Mouse (Mus musculus): ENCODE measurements around the gene Tssc4. TPM values are rescaled to one million over a fixed set of nuclear protein-coding genes. Genes with fewer than 3 reads are reported as not detected.

Gene Tssc4
- polyA plus RNA-seq, 1 experiment from 2014 or later = 59.8 TPM

- H3K36me3 ChIP-seq (replicated peaks; ENCODE audit: control insufficient read depth, insufficient read depth, low read depth, low read length) = no peaks in the 10 kb centered on the region
- ATAC-seq (replicated peaks; ENCODE audit: insufficient number of reproducible peaks, low FRiP score, low TSS enrichment, low read depth) (no peak), DNase-seq (ENCODE audit: low spot score) (no peak)
- H3K27me3 ChIP-seq (ENCODE audit: control insufficient read depth, insufficient read depth, low read length) = no peaks in the 10 kb centered on the region
- no peak overlapping the region for H3K9ac ChIP-seq (replicated peaks; ENCODE audit: low read length)
- WGBS = 94% methylated on average over 3 of the region's 3 CpGs
- H3K4me1 ChIP-seq (ENCODE audit: control insufficient read depth, insufficient read depth, low read length) = peaks cover 3% of the 10 kb centered on the region; the same call in 1 of the 2 replicates
- H3K4me2 ChIP-seq (ENCODE audit: low read depth, low read length) = no peak overlapping the region
- H3K9me3 ChIP-seq (replicated peaks; ENCODE audit: control insufficient read depth, low read length) = no peaks in the 10 kb centered on the region
- H3K27ac ChIP-seq (replicated peaks; ENCODE audit: low read depth, low read length) = no peak overlapping the region
- no peak overlapping the region for H3K4me3 ChIP-seq (ENCODE audit: low read depth, low read length)
Observed at GRCm38 (mm10) chr7:143049841-143050816, 18.9 kb upstream of the Tssc4 start.

- Histone ChIP-seq H3K36me3 (replicated peaks; ENCODE audit: control insufficient read depth, insufficient read depth, low read depth, low read length) (no peaks in the 10 kb centered on the region), H3K9me3 (replicated peaks; ENCODE audit: control insufficient read depth, low read length) (no peaks in the 10 kb centered on the region), H3K27me3 (ENCODE audit: control insufficient read depth, insufficient read depth, low read length) (no peaks in the 10 kb centered on the region), H3K9ac (replicated peaks; ENCODE audit: low read length) (no peak overlapping the region), H3K4me1 (ENCODE audit: control insufficient read depth, insufficient read depth, low read length) (peaks cover 3% of the 10 kb centered on the region; the same call in 1 of the 2 replicates), H3K4me2 (ENCODE audit: low read depth, low read length) (no peak overlapping the region), H3K4me3 (ENCODE audit: low read depth, low read length) (no peak overlapping the region), H3K27ac (replicated peaks; ENCODE audit: low read depth, low read length) (no peak overlapping the region)
- DNase-seq (ENCODE audit: low spot score) (no peak), ATAC-seq (replicated peaks; ENCODE audit: insufficient number of reproducible peaks, low FRiP score, low TSS enrichment, low read depth) (no peak)
- WGBS = 55% methylated on average over 2 of the region's 2 CpGs
Observed at GRCm38 (mm10) chr7:143051316-143051715, 17.7 kb upstream of the Tssc4 start.

GRCm38 (mm10) chr7:143052626-143053007 lies 16.4 kb upstream of the Tssc4 start, which contains the start of gene Cd81:
TSS of gene Cd81 (plus strand) at chr7:143052739.
- H3K27me3 ChIP-seq (ENCODE audit: control insufficient read depth, insufficient read depth, low read length) = no peaks in the 10 kb centered on the region
- H3K4me1 ChIP-seq (ENCODE audit: control insufficient read depth, insufficient read depth, low read length) = peaks cover 3% of the 10 kb centered on the region; the same call in 1 of the 2 replicates
- peak; percentile 87 for DNase-seq (ENCODE audit: low spot score)
- no peaks in the 10 kb centered on the region for H3K9me3 ChIP-seq (replicated peaks; ENCODE audit: control insufficient read depth, low read length)
- H3K27ac ChIP-seq (replicated peaks; ENCODE audit: low read depth, low read length) = peak within 1 kb of the TSS; percentile 70
- H3K9ac ChIP-seq (replicated peaks; ENCODE audit: low read length) = peak within 1 kb of the TSS; percentile 92
- ATAC-seq (replicated peaks; ENCODE audit: insufficient number of reproducible peaks, low FRiP score, low TSS enrichment, low read depth) = peak; percentile 60
- H3K4me2 ChIP-seq (ENCODE audit: low read depth, low read length) = peak within 1 kb of the TSS; percentile 86
- no peaks in the 10 kb centered on the region for H3K36me3 ChIP-seq (replicated peaks; ENCODE audit: control insufficient read depth, insufficient read depth, low read depth, low read length)
- WGBS = 0% methylated on average over 34 of the region's 37 CpGs
- H3K4me3 ChIP-seq (ENCODE audit: low read depth, low read length) = peak within 1 kb of the TSS; percentile 91

DNA sequence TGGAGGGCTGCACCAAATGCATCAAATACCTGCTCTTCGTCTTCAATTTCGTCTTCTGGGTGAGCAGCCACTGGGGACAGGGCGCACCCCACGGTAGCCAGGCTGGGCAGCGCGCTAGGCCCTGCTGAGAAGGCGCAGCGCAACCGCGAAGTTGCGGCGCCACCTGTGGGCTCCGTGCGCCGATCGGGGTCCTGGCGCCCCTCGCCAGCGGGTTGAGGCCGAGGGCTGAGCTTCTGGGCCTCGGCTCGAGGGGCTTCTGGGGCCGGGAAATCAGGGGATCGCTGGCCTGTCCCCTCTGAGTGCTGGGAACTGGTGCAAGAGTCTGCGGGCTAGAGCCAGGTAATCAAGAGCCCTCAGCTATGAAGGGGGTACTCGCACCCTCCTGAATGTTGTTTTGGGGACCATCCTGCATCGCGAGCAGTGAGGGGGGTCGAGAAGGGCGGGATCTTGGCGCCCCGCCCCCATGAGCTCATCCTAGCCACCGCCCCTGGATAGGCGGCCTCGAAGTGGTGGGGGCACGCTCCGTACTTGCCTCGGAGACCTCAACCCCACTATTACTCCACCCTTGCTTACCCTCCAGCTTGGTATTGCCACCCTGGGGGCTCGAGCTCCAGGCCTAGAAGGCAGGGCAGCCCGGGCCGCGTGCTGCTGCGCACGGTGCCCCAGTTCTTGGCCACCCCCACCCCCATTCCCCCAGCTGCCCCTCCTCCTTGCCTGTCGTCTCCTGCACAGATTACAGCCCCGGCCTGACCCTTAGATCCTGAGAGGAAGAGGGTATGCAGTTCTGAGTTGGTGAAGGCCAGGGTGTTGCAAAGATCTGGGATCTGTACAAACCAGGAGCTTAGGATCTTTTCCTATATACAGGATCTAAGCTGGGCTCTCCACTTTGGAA lies 15.8 kb upstream of the Tssc4 start:
- ATAC-seq (replicated peaks; ENCODE audit: insufficient number of reproducible peaks, low FRiP score, low TSS enrichment, low read depth) = peak; percentile 61
- under 1% methylated on average over 46 of the region's 46 CpGs for WGBS
- Histone ChIP-seq H3K4me3 (ENCODE audit: low read depth, low read length) (peak overlapping the region; percentile 91), H3K4me1 (ENCODE audit: control insufficient read depth, insufficient read depth, low read length) (peaks cover 3% of the 10 kb centered on the region), H3K27ac (replicated peaks; ENCODE audit: low read depth, low read length) (peak overlapping the region; percentile 70), H3K9me3 (replicated peaks; ENCODE audit: control insufficient read depth, low read length) (no peaks in the 10 kb centered on the region), H3K9ac (replicated peaks; ENCODE audit: low read length) (peak overlapping the region; percentile 92), H3K36me3 (replicated peaks; ENCODE audit: control insufficient read depth, insufficient read depth, low read depth, low read length) (no peaks in the 10 kb centered on the region), H3K27me3 (ENCODE audit: control insufficient read depth, insufficient read depth, low read length) (no peaks in the 10 kb centered on the region), H3K4me2 (ENCODE audit: low read depth, low read length) (peak overlapping the region; percentile 86)
- DNase-seq (ENCODE audit: low spot score) = peak; percentile 76

- Histone ChIP-seq H3K27ac (replicated peaks; ENCODE audit: low read depth, low read length) (no peak overlapping the region), H3K4me1 (ENCODE audit: control insufficient read depth, insufficient read depth, low read length) (peaks cover 3% of the 10 kb centered on the region), H3K36me3 (replicated peaks; ENCODE audit: control insufficient read depth, insufficient read depth, low read depth, low read length) (no peaks in the 10 kb centered on the region), H3K4me2 (ENCODE audit: low read depth, low read length) (peak overlapping the region; percentile 86), H3K27me3 (ENCODE audit: control insufficient read depth, insufficient read depth, low read length) (no peaks in the 10 kb centered on the region), H3K4me3 (ENCODE audit: low read depth, low read length) (peak overlapping the region; percentile 91), H3K9me3 (replicated peaks; ENCODE audit: control insufficient read depth, low read length) (no peaks in the 10 kb centered on the region), H3K9ac (replicated peaks; ENCODE audit: low read length) (peak overlapping the region; percentile 92)
- no peak; the same call in 1 of the 2 replicates for ATAC-seq (replicated peaks; ENCODE audit: insufficient number of reproducible peaks, low FRiP score, low TSS enrichment, low read depth)
- DNase-seq (ENCODE audit: low spot score) = no peak
- WGBS = 51% methylated on average over 11 of the region's 11 CpGs
Observed at GRCm38 (mm10) chr7:143053961-143054611, 15.0 kb upstream of the Tssc4 start.

DNA sequence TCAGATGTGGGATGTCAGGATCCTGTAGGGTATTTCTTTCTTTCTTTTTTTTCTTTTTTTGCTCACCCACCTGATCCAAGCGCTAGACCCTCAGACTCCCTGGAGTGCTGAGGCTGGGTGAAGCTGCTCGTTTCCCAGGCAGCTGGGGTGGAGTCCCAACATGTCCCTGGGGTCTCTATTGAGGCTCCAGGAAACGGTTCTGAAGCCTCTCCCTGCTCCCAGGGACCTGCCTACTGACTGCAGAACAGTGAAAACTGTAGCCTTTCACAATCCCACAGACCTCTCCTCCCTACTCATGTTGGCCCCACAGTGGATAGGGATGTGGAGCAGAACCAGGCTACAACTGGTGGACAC lies 14.5 kb upstream of the Tssc4 start:
- peak overlapping the region; percentile 1; the same call in 1 of the 2 replicates for H3K9ac ChIP-seq (replicated peaks; ENCODE audit: low read length)
- WGBS = 56% methylated on average over 3 of the region's 3 CpGs
- H3K27me3 ChIP-seq (ENCODE audit: control insufficient read depth, insufficient read depth, low read length) = no peaks in the 10 kb centered on the region
- peaks cover 3% of the 10 kb centered on the region for H3K4me1 ChIP-seq (ENCODE audit: control insufficient read depth, insufficient read depth, low read length)
- DNase-seq (ENCODE audit: low spot score) = no peak
- peak overlapping the region; percentile 86 for H3K4me2 ChIP-seq (ENCODE audit: low read depth, low read length)
- no peak for ATAC-seq (replicated peaks; ENCODE audit: insufficient number of reproducible peaks, low FRiP score, low TSS enrichment, low read depth)
- H3K36me3 ChIP-seq (replicated peaks; ENCODE audit: control insufficient read depth, insufficient read depth, low read depth, low read length) = no peaks in the 10 kb centered on the region
- H3K27ac ChIP-seq (replicated peaks; ENCODE audit: low read depth, low read length) = no peak overlapping the region
- no peak overlapping the region for H3K4me3 ChIP-seq (ENCODE audit: low read depth, low read length)
- no peaks in the 10 kb centered on the region for H3K9me3 ChIP-seq (replicated peaks; ENCODE audit: control insufficient read depth, low read length)

DNA sequence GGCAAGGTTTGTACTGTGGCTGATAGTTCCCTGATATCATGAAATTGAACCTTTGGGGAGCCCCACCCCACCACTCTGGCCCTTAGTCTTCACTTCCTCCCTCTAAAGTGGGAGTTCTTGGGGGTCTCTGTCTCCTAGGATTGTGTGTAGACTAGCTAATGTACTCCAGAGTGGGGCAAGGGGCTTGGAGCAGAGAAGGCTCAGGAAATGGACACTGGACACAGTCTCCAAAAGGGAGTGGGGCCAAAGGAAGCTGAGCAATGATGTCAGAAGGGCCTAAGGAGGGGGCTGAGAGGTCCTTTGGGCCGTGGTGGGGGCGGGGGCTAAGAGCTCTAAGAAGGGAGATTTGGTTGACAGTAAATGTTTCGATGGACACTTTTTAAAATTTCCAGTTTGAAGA lies 14.0 kb upstream of the Tssc4 start:
- no peaks in the 10 kb centered on the region for H3K27me3 ChIP-seq (ENCODE audit: control insufficient read depth, insufficient read depth, low read length)
- 82% methylated on average over 3 of the region's 3 CpGs for WGBS
- no peak overlapping the region for H3K9ac ChIP-seq (replicated peaks; ENCODE audit: low read length)
- ATAC-seq (replicated peaks; ENCODE audit: insufficient number of reproducible peaks, low FRiP score, low TSS enrichment, low read depth) = no peak
- no peak overlapping the region for H3K27ac ChIP-seq (replicated peaks; ENCODE audit: low read depth, low read length)
- H3K4me2 ChIP-seq (ENCODE audit: low read depth, low read length) = peak overlapping the region; percentile 86
- DNase-seq (ENCODE audit: low spot score) = no peak
- H3K4me1 ChIP-seq (ENCODE audit: control insufficient read depth, insufficient read depth, low read length) = peaks cover 3% of the 10 kb centered on the region
- H3K36me3 ChIP-seq (replicated peaks; ENCODE audit: control insufficient read depth, insufficient read depth, low read depth, low read length) = no peaks in the 10 kb centered on the region
- H3K9me3 ChIP-seq (replicated peaks; ENCODE audit: control insufficient read depth, low read length) = no peaks in the 10 kb centered on the region
- no peak overlapping the region for H3K4me3 ChIP-seq (ENCODE audit: low read depth, low read length)

Measured in embryonic facial prominence, embryonic 11.5 days (tissue).